Mouse (Mus musculus) midbrain, embryonic 12.5 days (tissue): ENCODE measurements around the gene Cfap74. TPM values are rescaled to one million over a fixed set of nuclear protein-coding genes. Genes with fewer than 3 reads are reported as not detected.

Experiments
- ATAC-seq: fragments of 200-750 bp; cut with Nextera tagmentation; 2 replicates; pipeline ENCODE4 v1.8.0; 2017; ENCODE audit warnings: low read depth, moderate TSS enrichment, moderate library complexity; ENCODE audit not compliant: low FRiP score
- H3K27ac ChIP-seq: fragments of 300-500 bp; sonication (generic); replicated peaks from 2 replicates; pipeline ENCODE4 v1.5.1; 2016; ENCODE audit warnings: mild to moderate bottlenecking
- H3K27me3 ChIP-seq: fragments of 300-500 bp; sonication (generic); 2 replicates; pipeline ENCODE4 v1.6.1; 2016; ENCODE audit warnings: mild to moderate bottlenecking
- H3K36me3 ChIP-seq: fragments of 300-500 bp; sonication (generic); 2 replicates; pipeline ENCODE4 v1.6.1; 2016
- H3K4me1 ChIP-seq: fragments of 300-500 bp; sonication (generic); 2 replicates; pipeline ENCODE4 v1.6.1; 2016
- H3K4me2 ChIP-seq: fragments of 300-500 bp; sonication (generic); replicated peaks from 2 replicates; pipeline ENCODE4 v1.6.1; 2016; ENCODE audit warnings: mild to moderate bottlenecking, moderate library complexity
- H3K4me3 ChIP-seq: fragments of 300-500 bp; sonication (generic); 2 replicates; pipeline ENCODE4 v1.5.1; 2016; ENCODE audit warnings: mild to moderate bottlenecking
- H3K9ac ChIP-seq: fragments of 300-500 bp; sonication (generic); replicated peaks from 2 replicates; pipeline ENCODE4 v1.6.1; 2016; ENCODE audit warnings: mild to moderate bottlenecking, moderate library complexity
- H3K9me3 ChIP-seq: fragments of 300-500 bp; sonication (generic); 2 replicates; pipeline ENCODE4 v1.6.1; 2016; ENCODE audit warnings: mild to moderate bottlenecking
- WGBS: fragments of 180-500 bp; shearing (Covaris S2); methylation state at CpG from one replicate; pipeline ENCODE4 v1.1.7; 2016; 5-methylcytosine and 5-hydroxymethylcytosine counted together
- polyA plus RNA-seq: library from polyadenylated mRNA; unstranded; fragments of >200 nt; fragmentation: Nextera tagmentation; extraction: Ambion mirVana; gene quantifications from 2 replicates; pipeline ENCODE4 v1.2.1, GENCODE M21; 2016

The Cfap74 gene
- polyA plus RNA-seq, 1 experiment from 2014 or later, result 5.6 TPM

DNA sequence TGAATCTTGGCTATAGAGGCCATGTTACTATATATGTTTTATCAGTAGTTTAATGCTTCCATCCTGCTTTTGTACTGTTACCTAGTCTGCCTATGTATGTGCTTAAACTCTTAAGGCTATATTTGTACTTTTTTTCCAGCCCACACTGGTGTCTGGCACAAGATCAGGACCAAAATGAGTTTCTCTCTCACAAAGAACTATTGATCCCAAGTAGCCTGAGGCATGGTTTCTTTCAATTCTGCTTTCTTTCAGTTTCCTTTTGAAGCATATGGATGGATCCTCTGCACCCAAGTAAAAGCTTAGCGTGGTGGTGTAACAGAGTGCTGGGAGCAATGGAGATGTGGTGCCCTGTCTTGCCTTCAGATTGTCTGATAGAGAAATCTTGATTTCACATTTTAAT lies 102.0 kb downstream of the Cfap74 start:
- no peak for ATAC-seq
- no peaks in the 10 kb centered on the region for H3K27me3 ChIP-seq
- no peak overlapping the region for H3K27ac ChIP-seq
- 89% methylated on average over 1 of the region's 1 CpGs for WGBS
- 0 out of 2 replicates have a peak, but pooled peaks cover 6% of the 10 kb centered on the region for H3K36me3 ChIP-seq
- H3K4me2 ChIP-seq, result no peak overlapping the region
- H3K9me3 ChIP-seq, result no peaks in the 10 kb centered on the region
- H3K4me3 ChIP-seq, result no peak overlapping the region
- no peaks in the 10 kb centered on the region for H3K4me1 ChIP-seq
- H3K9ac ChIP-seq, result no peak overlapping the region

DNA sequence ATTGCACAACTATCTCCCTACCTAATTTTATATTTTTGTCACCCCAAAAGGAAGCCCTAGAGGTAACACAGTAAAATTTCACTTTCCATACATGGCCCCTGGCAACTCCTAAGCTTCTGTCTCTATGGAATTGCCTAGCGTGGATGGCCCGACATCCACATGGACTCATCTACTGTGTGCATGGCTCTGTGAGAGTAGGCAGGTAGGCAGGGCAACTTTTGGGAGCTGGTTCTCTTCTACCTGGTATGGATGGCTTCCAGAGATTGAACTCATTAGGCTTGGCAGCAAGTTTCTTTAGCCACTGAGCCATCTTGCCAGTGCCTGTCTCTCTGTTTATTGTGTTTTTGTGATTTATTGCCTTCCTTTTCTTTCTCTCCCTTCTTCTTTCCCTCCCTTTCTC lies 105.8 kb downstream of the Cfap74 start:
- Histone ChIP-seq H3K27me3 (no peaks in the 10 kb centered on the region), H3K36me3 (0 out of 2 replicates have a peak, but pooled peaks cover 6% of the 10 kb centered on the region), H3K4me2 (no peak overlapping the region), H3K4me3 (no peak overlapping the region), H3K9me3 (no peaks in the 10 kb centered on the region), H3K9ac (no peak overlapping the region), H3K27ac (no peak overlapping the region), H3K4me1 (no peaks in the 10 kb centered on the region)
- WGBS, result 81% methylated on average over 2 of the region's 2 CpGs
- ATAC-seq, result no peak

Other genes starting within 250 kb of the Cfap74 start
- 11.2 and 12.2 TPM in 2 replicates for gene Ski, start 186.6 kb upstream of the Cfap74 start, polyA plus RNA-seq
- gene Faap20, start 159.4 kb upstream of the Cfap74 start, polyA plus RNA-seq, result 102 TPM in 2 replicates
- 30.9 and 32.6 TPM in 2 replicates for gene Prkcz, start 47.8 kb upstream of the Cfap74 start, polyA plus RNA-seq
- gene Gabrd, start 11.1 kb upstream of the Cfap74 start, polyA plus RNA-seq, result 0.27 TPM in 1 of 2 replicates, not detected in the other
- gene Tmem52, start 59.9 kb downstream of the Cfap74 start, polyA plus RNA-seq, result 0.20 TPM in 1 of 2 replicates, not detected in the other
- gene Gnb1, start 82.2 kb downstream of the Cfap74 start, polyA plus RNA-seq, result 751 and 797 TPM in 2 replicates
- gene Nadk, start 153.2 kb downstream of the Cfap74 start, polyA plus RNA-seq, result 92.5 and 96.6 TPM in 2 replicates
- gene Slc35e2, start 192.2 kb downstream of the Cfap74 start, polyA plus RNA-seq, result 15.4 and 17.1 TPM in 2 replicates
- gene Cdk11b, start 215.7 kb downstream of the Cfap74 start, polyA plus RNA-seq, result 84.0 and 84.9 TPM in 2 replicates
- gene Gm10563, start 236.2 kb downstream of the Cfap74 start, polyA plus RNA-seq, result not detected in 2 replicates
- 4.4 and 5.7 TPM in 2 replicates for gene Mmp23, start 244.2 kb downstream of the Cfap74 start, polyA plus RNA-seq